ENCODE assay signal across 8 mouse cellular contexts in genomic region chr7:43466099-43466694, GRCm38 (mm10). TPM values are rescaled to one million over a fixed set of nuclear protein-coding genes. Genes with fewer than 3 reads are reported as not detected.
DNase-seq lines count a peak whose midpoint lies in the region; ATAC-seq and TF ChIP-seq lines count a peak whose summit lies in the region.

No protein-coding gene starts in this region.

- H3K27ac ChIP-seq in forebrain, embryonic 15.5 days (replicated peaks), result no peak overlapping the region
- H3K27ac ChIP-seq in lung, embryonic 16.5 days (ENCODE audit: low read length), result no peak overlapping the region
- H3K27ac ChIP-seq in olfactory bulb, adult 2 months (ENCODE audit: insufficient read depth, low read depth, low read length), result no peak overlapping the region

- peak overlapping the region; percentile 34 for H3K9ac ChIP-seq in forebrain, embryonic 15.5 days (replicated peaks)
- peak overlapping the region; percentile 56 for H3K9ac ChIP-seq in lung, embryonic 16.5 days (ENCODE audit: low read length)

- peaks cover 24% of the 10 kb centered on the region for H3K4me1 ChIP-seq in G1E (ENCODE audit: insufficient read depth, low read depth, low read length)
- peaks cover 18% of the 10 kb centered on the region for H3K4me1 ChIP-seq in forebrain, embryonic 15.5 days
- peaks cover 12% of the 10 kb centered on the region for H3K4me1 ChIP-seq in lung, embryonic 16.5 days (replicated peaks; ENCODE audit: control insufficient read depth, insufficient read depth, low read length)
- peaks cover 20% of the 10 kb centered on the region for H3K4me1 ChIP-seq in olfactory bulb, adult 2 months (ENCODE audit: control insufficient read depth, insufficient read depth, low read length)

- TF ChIP-seq POLR2A in olfactory bulb, adult 2 months (IDR thresholded peaks at IDR 0.05; ENCODE audit: insufficient read depth, low read depth, low read length), result no peak

- WGBS in forebrain, embryonic 15.5 days, result under 1% methylated on average over 33 of the region's 33 CpGs
- under 1% methylated on average over 31 of the region's 33 CpGs for WGBS in lung, embryonic 16.5 days
- 1% methylated on average over 33 of the region's 33 CpGs for WGBS in olfactory bulb, adult 2 months

- peak; percentile 58 for TF ChIP-seq CTCF in G1E (IDR thresholded peaks at IDR 0.05; ENCODE audit: low read depth, low read length)
- peak; percentile 78 for TF ChIP-seq CTCF in olfactory bulb, adult 2 months (IDR thresholded peaks at IDR 0.05; ENCODE audit: insufficient read depth, low read depth, low read length)

- peak; percentile 35; the same call in 1 of the 2 replicates for ATAC-seq in G1E (ENCODE audit: extremely low read depth, insufficient number of reproducible peaks, low FRiP score, poor library complexity, severe bottlenecking)
- peak; percentile 55 for ATAC-seq in forebrain, embryonic 15.5 days (replicated peaks)
- peak; percentile 68 for ATAC-seq in lung, embryonic 16.5 days (ENCODE audit: low read depth)

- peak overlapping the region; percentile 68 for H3K4me2 ChIP-seq in forebrain, embryonic 15.5 days (replicated peaks)
- H3K4me2 ChIP-seq in lung, embryonic 16.5 days (ENCODE audit: low read depth, low read length), result peak overlapping the region; percentile 97

- intact Hi-C loops in heart, postnatal 25 days (cut with DNase I), result loop anchor here (1.0 to 10.0 kb wide), 3 partner anchors 43 to 429 kb away; partner anchors contain the start of gene Zfp715

- H3K4me3 ChIP-seq in G1E (ENCODE audit: low read depth, low read length), result peak overlapping the region; percentile 72
- H3K4me3 ChIP-seq in forebrain, embryonic 15.5 days, result peak overlapping the region; percentile 47
- peak overlapping the region; percentile 54 for H3K4me3 ChIP-seq in lung, embryonic 16.5 days (ENCODE audit: low read length)
- H3K4me3 ChIP-seq in olfactory bulb, adult 2 months (ENCODE audit: insufficient read depth, low read depth, low read length), result peak overlapping the region; percentile 46

- no peaks in the 10 kb centered on the region for H3K36me3 ChIP-seq in G1E (replicated peaks)
- H3K36me3 ChIP-seq in forebrain, embryonic 15.5 days, result no peaks in the 10 kb centered on the region
- no peaks in the 10 kb centered on the region for H3K36me3 ChIP-seq in lung, embryonic 16.5 days (ENCODE audit: control insufficient read depth, insufficient read depth, low read length)

- peaks cover 52% of the 10 kb centered on the region for H3K27me3 ChIP-seq in G1E (ENCODE audit: insufficient read depth, low read length)
- no peaks in the 10 kb centered on the region for H3K27me3 ChIP-seq in forebrain, embryonic 15.5 days
- H3K27me3 ChIP-seq in lung, embryonic 16.5 days (ENCODE audit: control insufficient read depth, insufficient read depth, low read depth, low read length), result peaks cover 2% of the 10 kb centered on the region; the same call in 1 of the 2 replicates

- H3K9me3 ChIP-seq in G1E (replicated peaks), result no peaks in the 10 kb centered on the region
- H3K9me3 ChIP-seq in forebrain, embryonic 15.5 days, result no peaks in the 10 kb centered on the region
- no peaks in the 10 kb centered on the region for H3K9me3 ChIP-seq in lung, embryonic 16.5 days (ENCODE audit: control insufficient read depth, low read length)

- DNase-seq in G1E (ENCODE audit: low spot score), result peak; percentile 73
- DNase-seq in cerebellum, adult 11 months, result peak; percentile 75
- DNase-seq in heart, postnatal 25 days (ENCODE audit: low spot score), result peak; percentile 65
- DNase-seq in layer of hippocampus, adult 18-20 months (ENCODE audit: low spot score in 2 of 2), result peak; percentile 51 to 79
- peak; percentile 80 for DNase-seq in thymus, postnatal 0 days (ENCODE audit: low spot score)

RNA-seq across cellular contexts. Expression of gene Vsig10l, which starts 3.2 kb away (rescaled TPM):
- not detected in 2 replicates for total RNA-seq in G1E (2014; fragmentation: Nextera tagmentation)
- total RNA-seq in G1E (2017), result 0.33 and 0.35 TPM in 2 replicates
- 0.32 and 0.44 TPM in 2 replicates for polyA plus RNA-seq in G1E (2012)
- polyA plus RNA-seq in forebrain, embryonic 15.5 days (2015; fragmentation: Nextera tagmentation; extraction: Ambion mirVana), result 7.8 and 8.3 TPM in 2 replicates
- total RNA-seq in heart, postnatal 25 days (2021), result 1 to 10 TPM in 1 of 2 experiments, under 1 TPM in 1; 0.81 to 1.8 TPM
- total RNA-seq in layer of hippocampus, adult 18-20 months (2021), result 1 to 10 TPM; 2.6 to 2.7 TPM
- 2.8 and 3.7 TPM in 2 replicates for polyA plus RNA-seq in lung, embryonic 16.5 days (2015; fragmentation: Nextera tagmentation; extraction: Ambion mirVana)
- not detected in 2 replicates for polyA plus RNA-seq in olfactory bulb, adult 2 months (2012; ENCODE audit: insufficient read depth, insufficient read length, low replicate concordance, missing spikeins)
- polyA plus RNA-seq in thymus, postnatal 0 days (2015; fragmentation: Nextera tagmentation; extraction: Ambion mirVana), result 1.5 TPM in 2 replicates

RNA-seq across cellular contexts. Expression of gene Gm45233, which starts 22.3 kb away (rescaled TPM):
- total RNA-seq in G1E (2014; fragmentation: Nextera tagmentation), result 3.5 TPM in 1 of 2 replicates, not detected in the other
- total RNA-seq in G1E (2017), result 0.93 TPM in 1 of 2 replicates, not detected in the other
- polyA plus RNA-seq in G1E (2012), result not detected in 2 replicates
- polyA plus RNA-seq in forebrain, embryonic 15.5 days (2015; fragmentation: Nextera tagmentation; extraction: Ambion mirVana), result not detected in 2 replicates
- total RNA-seq in heart, postnatal 25 days (2021), result under 1 TPM; 0.39 to 0.61 TPM
- 1 to 10 TPM in 1 of 2 experiments, under 1 TPM in 1; 0.82 to 1.1 TPM for total RNA-seq in layer of hippocampus, adult 18-20 months (2021)
- 0.49 TPM in 1 of 2 replicates, not detected in the other for polyA plus RNA-seq in lung, embryonic 16.5 days (2015; fragmentation: Nextera tagmentation; extraction: Ambion mirVana)
- not detected in 2 replicates for polyA plus RNA-seq in olfactory bulb, adult 2 months (2012; ENCODE audit: insufficient read depth, insufficient read length, low replicate concordance, missing spikeins)
- polyA plus RNA-seq in thymus, postnatal 0 days (2015; fragmentation: Nextera tagmentation; extraction: Ambion mirVana), result 0.17 TPM in 1 of 2 replicates, not detected in the other

RNA-seq across cellular contexts. Expression of gene Etfb, which starts 22.3 kb away (rescaled TPM):
- 75.0 and 92.3 TPM in 2 replicates for total RNA-seq in G1E (2014; fragmentation: Nextera tagmentation)
- total RNA-seq in G1E (2017), result 207 and 218 TPM in 2 replicates
- polyA plus RNA-seq in G1E (2012), result 60.1 and 77.3 TPM in 2 replicates
- 131 and 136 TPM in 2 replicates for polyA plus RNA-seq in forebrain, embryonic 15.5 days (2015; fragmentation: Nextera tagmentation; extraction: Ambion mirVana)
- total RNA-seq in heart, postnatal 25 days (2021), result 1,000 to 10,000 TPM; 1,293 to 1,340 TPM
- total RNA-seq in layer of hippocampus, adult 18-20 months (2021), result 10 to 100 TPM; 72.8 to 74.5 TPM
- polyA plus RNA-seq in lung, embryonic 16.5 days (2015; fragmentation: Nextera tagmentation; extraction: Ambion mirVana), result 348 and 368 TPM in 2 replicates
- not detected in 2 replicates for polyA plus RNA-seq in olfactory bulb, adult 2 months (2012; ENCODE audit: insufficient read depth, insufficient read length, low replicate concordance, missing spikeins)
- 232 and 257 TPM in 2 replicates for polyA plus RNA-seq in thymus, postnatal 0 days (2015; fragmentation: Nextera tagmentation; extraction: Ambion mirVana)

RNA-seq across cellular contexts. Expression of gene Iglon5, which starts 23.7 kb away (rescaled TPM):
- total RNA-seq in G1E (2014; fragmentation: Nextera tagmentation) (not detected in 2 replicates), G1E (2017) (0.05 and 0.06 TPM in 2 replicates)
- not detected in 2 replicates for polyA plus RNA-seq in G1E (2012)
- 4.8 and 4.9 TPM in 2 replicates for polyA plus RNA-seq in forebrain, embryonic 15.5 days (2015; fragmentation: Nextera tagmentation; extraction: Ambion mirVana)
- under 1 TPM; 0.13 to 0.22 TPM for total RNA-seq in heart, postnatal 25 days (2021)
- 10 to 100 TPM; 21.4 to 23.2 TPM for total RNA-seq in layer of hippocampus, adult 18-20 months (2021)
- polyA plus RNA-seq in lung, embryonic 16.5 days (2015; fragmentation: Nextera tagmentation; extraction: Ambion mirVana), result 0.15 and 0.38 TPM in 2 replicates
- not detected in 2 replicates for polyA plus RNA-seq in olfactory bulb, adult 2 months (2012; ENCODE audit: insufficient read depth, insufficient read length, low replicate concordance, missing spikeins)
- not detected in 2 replicates for polyA plus RNA-seq in thymus, postnatal 0 days (2015; fragmentation: Nextera tagmentation; extraction: Ambion mirVana)

RNA-seq across cellular contexts. Expression of gene Cldnd2, which starts 25.6 kb away (rescaled TPM):
- total RNA-seq in G1E (2014; fragmentation: Nextera tagmentation) (not detected in 2 replicates), G1E (2017) (not detected in 2 replicates)
- not detected in 2 replicates for polyA plus RNA-seq in G1E (2012)
- polyA plus RNA-seq in forebrain, embryonic 15.5 days (2015; fragmentation: Nextera tagmentation; extraction: Ambion mirVana), result not detected in 2 replicates
- not detected for total RNA-seq in heart, postnatal 25 days (2021)
- not detected for total RNA-seq in layer of hippocampus, adult 18-20 months (2021)
- not detected in 2 replicates for polyA plus RNA-seq in lung, embryonic 16.5 days (2015; fragmentation: Nextera tagmentation; extraction: Ambion mirVana)
- not detected in 2 replicates for polyA plus RNA-seq in olfactory bulb, adult 2 months (2012; ENCODE audit: insufficient read depth, insufficient read length, low replicate concordance, missing spikeins)
- not detected in 2 replicates for polyA plus RNA-seq in thymus, postnatal 0 days (2015; fragmentation: Nextera tagmentation; extraction: Ambion mirVana)

Comparison
In these comparisons a context has a peak if more than half of its experiments do, and no peak if none do; other contexts are left out.
1. RNA of gene Etfb, which starts 22.3 kb away (polyA plus RNA-seq): 348 to 368 TPM in lung, embryonic 16.5 days, 232 to 257 TPM in thymus, postnatal 0 days, 131 to 136 TPM in forebrain, embryonic 15.5 days and 60.1 to 77.3 TPM in G1E; not detected in olfactory bulb, adult 2 months; every median in the first group is over 10 times any median in the second.
2. Peak in every context shown above with its lines, with median percentiles within 50 percentile points of each other: ATAC-seq, DNase-seq and H3K4me3 ChIP-seq.